In the genomic region with DNA sequence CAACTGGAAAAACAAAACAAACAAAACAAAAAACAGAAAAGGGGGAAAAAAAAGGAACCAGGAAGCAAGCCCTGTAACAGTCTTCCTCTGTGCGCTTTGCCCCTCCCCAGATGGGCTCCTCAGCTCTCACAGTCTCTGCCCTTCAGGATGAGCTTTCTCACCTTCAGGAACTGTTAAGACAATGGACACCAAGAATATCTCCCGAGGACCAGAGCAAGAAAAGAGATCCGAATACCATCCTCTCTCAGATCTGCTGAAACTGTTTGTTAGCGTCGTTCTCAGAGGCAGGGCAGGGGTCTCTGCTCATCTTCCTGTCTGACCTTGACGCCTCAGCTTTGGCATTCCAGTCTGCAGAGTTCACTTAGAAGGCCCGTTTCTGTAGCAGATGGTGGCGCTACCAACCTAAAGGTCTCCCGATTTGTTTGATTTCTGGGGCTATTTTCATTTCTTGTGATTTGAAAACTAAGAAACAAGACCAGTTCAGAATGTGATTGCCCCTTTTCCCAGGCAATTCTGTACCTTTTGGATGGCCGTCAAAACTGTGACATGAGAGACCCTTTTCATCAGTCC, we compare ENCODE assay signal across 8 mouse cellular contexts. TPM values are rescaled to one million over a fixed set of nuclear protein-coding genes. Genes with fewer than 3 reads are reported as not detected.
DNase-seq lines count a peak whose midpoint lies in the region; ATAC-seq and TF ChIP-seq lines count a peak whose summit lies in the region.

No protein-coding gene starts in this region.

- 41% methylated on average over 10 of the region's 10 CpGs for WGBS in heart, postnatal 0 days
- WGBS in midbrain, embryonic 12.5 days: 78% methylated on average over 10 of the region's 10 CpGs

- ATAC-seq in erythroblast, adult 5-6 weeks (replicated peaks; ENCODE audit: low FRiP score, poor library complexity, severe bottlenecking): no peak
- ATAC-seq in heart, postnatal 0 days (ENCODE audit: insufficient read depth, low read depth): no peak
- no peak for ATAC-seq in midbrain, embryonic 12.5 days (ENCODE audit: low FRiP score, low read depth)
- ATAC-seq in erythroid progenitor cell, adult 5-6 weeks (replicated peaks; ENCODE audit: low FRiP score, poor library complexity, severe bottlenecking): no peak

- H3K27ac ChIP-seq in heart, postnatal 0 days (ENCODE audit: low read depth): peak overlapping the region; percentile 100
- H3K27ac ChIP-seq in midbrain, embryonic 12.5 days (replicated peaks): peak overlapping the region; percentile 98; the same call in 1 of the 2 replicates

- no peak for TF ChIP-seq CTCF in E14TG2a.4 (conservative IDR thresholded peaks at IDR 0.05; ENCODE audit: low read length)
- TF ChIP-seq CTCF in heart, postnatal 0 days (IDR thresholded peaks at IDR 0.05; ENCODE audit: low read depth): no peak

- peak overlapping the region; percentile 82 for H3K4me2 ChIP-seq in heart, postnatal 0 days (ENCODE audit: low read depth, low read length)
- H3K4me2 ChIP-seq in midbrain, embryonic 12.5 days (replicated peaks): peak overlapping the region; percentile 97

- H3K27me3 ChIP-seq in erythroblast, embryonic 14.5 days (ENCODE audit: control insufficient read depth): no peaks in the 10 kb centered on the region; the same call in 1 of the 2 replicates
- H3K27me3 ChIP-seq in E14TG2a.4 (ENCODE audit: insufficient read depth, low read length): no peaks in the 10 kb centered on the region
- no peaks in the 10 kb centered on the region for H3K27me3 ChIP-seq in heart, postnatal 0 days (ENCODE audit: control insufficient read depth, insufficient read depth, low read length)
- H3K27me3 ChIP-seq in midbrain, embryonic 12.5 days: no peaks in the 10 kb centered on the region

- no peak for DNase-seq in heart, postnatal 0 days (ENCODE audit: low spot score)
- DNase-seq in adrenal gland, postnatal 10 days: no peak
- DNase-seq in lung, postnatal 14 days: no peak

- no peaks in the 10 kb centered on the region for H3K9me3 ChIP-seq in erythroblast, embryonic 14.5 days (ENCODE audit: control insufficient read depth, low read length)
- H3K9me3 ChIP-seq in E14TG2a.4 (ENCODE audit: low read length): no peaks in the 10 kb centered on the region
- no peaks in the 10 kb centered on the region for H3K9me3 ChIP-seq in heart, postnatal 0 days (replicated peaks; ENCODE audit: control insufficient read depth, low read length)
- H3K9me3 ChIP-seq in midbrain, embryonic 12.5 days: no peaks in the 10 kb centered on the region

- peak overlapping the region; percentile 84 for H3K9ac ChIP-seq in heart, postnatal 0 days (replicated peaks; ENCODE audit: low read depth, low read length)
- peak overlapping the region; percentile 93 for H3K9ac ChIP-seq in midbrain, embryonic 12.5 days (replicated peaks)

- no peak for TF ChIP-seq EP300 in heart, postnatal 0 days (IDR thresholded peaks at IDR 0.05; ENCODE audit: low read depth)

- peaks cover 34% of the 10 kb centered on the region for H3K36me3 ChIP-seq in erythroblast, embryonic 14.5 days (ENCODE audit: control insufficient read depth)
- H3K36me3 ChIP-seq in E14TG2a.4 (ENCODE audit: insufficient read depth, low read length): peaks cover 46% of the 10 kb centered on the region
- peaks cover 21% of the 10 kb centered on the region for H3K36me3 ChIP-seq in heart, postnatal 0 days (replicated peaks; ENCODE audit: control insufficient read depth, insufficient read depth, low read length)
- peaks cover 21% of the 10 kb centered on the region for H3K36me3 ChIP-seq in midbrain, embryonic 12.5 days

- peak overlapping the region; percentile 98 for H3K4me3 ChIP-seq in erythroblast, embryonic 14.5 days (replicated peaks)
- H3K4me3 ChIP-seq in E14TG2a.4 (replicated peaks; ENCODE audit: low read length): peak overlapping the region; percentile 99
- peak overlapping the region; percentile 87 for H3K4me3 ChIP-seq in heart, postnatal 0 days (ENCODE audit: low read depth, low read length)
- peak overlapping the region; percentile 92 for H3K4me3 ChIP-seq in midbrain, embryonic 12.5 days

- peaks cover 44% of the 10 kb centered on the region for H3K4me1 ChIP-seq in erythroblast, embryonic 14.5 days (ENCODE audit: control insufficient read depth)
- peaks cover 58% of the 10 kb centered on the region for H3K4me1 ChIP-seq in E14TG2a.4 (replicated peaks; ENCODE audit: low read depth, low read length)
- H3K4me1 ChIP-seq in heart, postnatal 0 days (ENCODE audit: control insufficient read depth, insufficient read depth): peaks cover 22% of the 10 kb centered on the region
- peaks cover 31% of the 10 kb centered on the region for H3K4me1 ChIP-seq in midbrain, embryonic 12.5 days

RNA-seq across cellular contexts. Expression of gene Sf3b4, which starts 1.1 kb away (rescaled TPM):
- polyA plus RNA-seq in erythroblast, embryonic 14.5 days (2012): 60.6 and 62.7 TPM in 2 replicates
- total RNA-seq in erythroblast, adult 5-6 weeks (2015; ENCODE audit: low replicate concordance): 20.9 and 24.9 TPM in 2 replicates
- 3.6 and 3.8 TPM in 2 replicates for total RNA-seq in erythroblast, adult 5-6 weeks (2017; ENCODE audit: low replicate concordance)
- 34.5 and 41.7 TPM in 2 replicates for total RNA-seq in heart, postnatal 0 days (2014; rRNA removed; ENCODE audit: low replicate concordance)
- 48.3 and 48.6 TPM in 2 replicates for polyA plus RNA-seq in heart, postnatal 0 days (2015; fragmentation: Nextera tagmentation; extraction: Ambion mirVana)
- 173 and 181 TPM in 2 replicates for polyA plus RNA-seq in midbrain, embryonic 12.5 days (2016; fragmentation: Nextera tagmentation; extraction: Ambion mirVana)
- 19.8 and 38.1 TPM in 2 replicates for total RNA-seq in erythroid progenitor cell, adult 5-6 weeks (2015; ENCODE audit: low replicate concordance)
- total RNA-seq in erythroid progenitor cell, adult 5-6 weeks (2017; ENCODE audit: low replicate concordance): 6.2 and 9.5 TPM in 2 replicates
- total RNA-seq in adrenal gland, postnatal 10 days (2021): 10 to 100 TPM; 50.4 to 50.9 TPM

RNA-seq across cellular contexts. Expression of gene Mtmr11, which starts 9.3 kb away (rescaled TPM):
- polyA plus RNA-seq in erythroblast, embryonic 14.5 days (2012): not detected in 2 replicates
- not detected in 2 replicates for total RNA-seq in erythroblast, adult 5-6 weeks (2015; ENCODE audit: low replicate concordance)
- total RNA-seq in erythroblast, adult 5-6 weeks (2017; ENCODE audit: low replicate concordance): 0.34 TPM in 1 of 2 replicates, not detected in the other
- 4.4 and 18.9 TPM in 2 replicates for total RNA-seq in heart, postnatal 0 days (2014; rRNA removed; ENCODE audit: low replicate concordance)
- polyA plus RNA-seq in heart, postnatal 0 days (2015; fragmentation: Nextera tagmentation; extraction: Ambion mirVana): 6.8 and 6.9 TPM in 2 replicates
- polyA plus RNA-seq in midbrain, embryonic 12.5 days (2016; fragmentation: Nextera tagmentation; extraction: Ambion mirVana): 13.9 and 16.0 TPM in 2 replicates
- total RNA-seq in erythroid progenitor cell, adult 5-6 weeks (2015; ENCODE audit: low replicate concordance): not detected in 2 replicates
- not detected in 2 replicates for total RNA-seq in erythroid progenitor cell, adult 5-6 weeks (2017; ENCODE audit: low replicate concordance)
- total RNA-seq in adrenal gland, postnatal 10 days (2021): 10 to 100 TPM; 13.0 to 17.1 TPM

RNA-seq across cellular contexts. Expression of gene Sv2a, which starts 9.9 kb away (rescaled TPM):
- not detected in 2 replicates for polyA plus RNA-seq in erythroblast, embryonic 14.5 days (2012)
- not detected in 2 replicates for total RNA-seq in erythroblast, adult 5-6 weeks (2015; ENCODE audit: low replicate concordance)
- not detected in 2 replicates for total RNA-seq in erythroblast, adult 5-6 weeks (2017; ENCODE audit: low replicate concordance)
- total RNA-seq in heart, postnatal 0 days (2014; rRNA removed; ENCODE audit: low replicate concordance): 9.8 and 15.4 TPM in 2 replicates
- polyA plus RNA-seq in heart, postnatal 0 days (2015; fragmentation: Nextera tagmentation; extraction: Ambion mirVana): 10.8 and 11.2 TPM in 2 replicates
- 30.0 and 34.8 TPM in 2 replicates for polyA plus RNA-seq in midbrain, embryonic 12.5 days (2016; fragmentation: Nextera tagmentation; extraction: Ambion mirVana)
- total RNA-seq in erythroid progenitor cell, adult 5-6 weeks (2015; ENCODE audit: low replicate concordance): not detected in 2 replicates
- total RNA-seq in erythroid progenitor cell, adult 5-6 weeks (2017; ENCODE audit: low replicate concordance): not detected in 2 replicates
- 10 to 100 TPM in 1 of 2 experiments, 1 to 10 TPM in 1; 9.5 to 14.2 TPM for total RNA-seq in adrenal gland, postnatal 10 days (2021)

RNA-seq across cellular contexts. Expression of gene Bola1, which starts 48.4 kb away (rescaled TPM):
- polyA plus RNA-seq in erythroblast, embryonic 14.5 days (2012): 8.3 and 12.9 TPM in 2 replicates
- 8.8 TPM in 1 of 2 replicates, not detected in the other for total RNA-seq in erythroblast, adult 5-6 weeks (2015; ENCODE audit: low replicate concordance)
- 3.2 and 5.9 TPM in 2 replicates for total RNA-seq in erythroblast, adult 5-6 weeks (2017; ENCODE audit: low replicate concordance)
- total RNA-seq in heart, postnatal 0 days (2014; rRNA removed; ENCODE audit: low replicate concordance): 30.0 and 78.1 TPM in 2 replicates
- 52.4 and 55.3 TPM in 2 replicates for polyA plus RNA-seq in heart, postnatal 0 days (2015; fragmentation: Nextera tagmentation; extraction: Ambion mirVana)
- 66.9 and 71.6 TPM in 2 replicates for polyA plus RNA-seq in midbrain, embryonic 12.5 days (2016; fragmentation: Nextera tagmentation; extraction: Ambion mirVana)
- 10.8 and 11.3 TPM in 2 replicates for total RNA-seq in erythroid progenitor cell, adult 5-6 weeks (2015; ENCODE audit: low replicate concordance)
- total RNA-seq in erythroid progenitor cell, adult 5-6 weeks (2017; ENCODE audit: low replicate concordance): 4.9 and 15.5 TPM in 2 replicates
- 10 to 100 TPM; 28.6 to 31.3 TPM for total RNA-seq in adrenal gland, postnatal 10 days (2021)

RNA-seq across cellular contexts. Expression of gene Hist2h2ab, which starts 48.6 kb away (rescaled TPM):
- 0.39 TPM in 1 of 2 replicates, not detected in the other for polyA plus RNA-seq in erythroblast, embryonic 14.5 days (2012)
- total RNA-seq in erythroblast, adult 5-6 weeks (2015; ENCODE audit: low replicate concordance): 6.5 TPM in 1 of 2 replicates, not detected in the other
- total RNA-seq in erythroblast, adult 5-6 weeks (2017; ENCODE audit: low replicate concordance): 35.6 and 94.8 TPM in 2 replicates
- total RNA-seq in heart, postnatal 0 days (2014; rRNA removed; ENCODE audit: low replicate concordance): 41.6 and 50.4 TPM in 2 replicates
- not detected in 2 replicates for polyA plus RNA-seq in heart, postnatal 0 days (2015; fragmentation: Nextera tagmentation; extraction: Ambion mirVana)
- polyA plus RNA-seq in midbrain, embryonic 12.5 days (2016; fragmentation: Nextera tagmentation; extraction: Ambion mirVana): 0.96 and 1.2 TPM in 2 replicates
- 6.8 and 8.4 TPM in 2 replicates for total RNA-seq in erythroid progenitor cell, adult 5-6 weeks (2015; ENCODE audit: low replicate concordance)
- 256 and 561 TPM in 2 replicates for total RNA-seq in erythroid progenitor cell, adult 5-6 weeks (2017; ENCODE audit: low replicate concordance)
- 10 to 100 TPM; 17.5 to 21.2 TPM for total RNA-seq in adrenal gland, postnatal 10 days (2021)

Comparison
In these comparisons a context has a peak if more than half of its experiments do, and no peak if none do; other contexts are left out.
1. RNA of gene Sv2a, which starts 9.9 kb away (total RNA-seq): 9.8 to 15.4 TPM in heart, postnatal 0 days and 9.5 to 14.2 TPM in adrenal gland, postnatal 10 days; not detected in erythroblast, adult 5-6 weeks and not detected in erythroid progenitor cell, adult 5-6 weeks; every median in the first group is over 10 times any median in the second.
2. Peak in every context shown above with its lines, with median percentiles within 50 percentile points of each other: H3K4me3 ChIP-seq.